Mouse (Mus musculus) adrenal gland, postnatal 4 days (tissue): ENCODE results near the gene Atf6b. TPM values are rescaled to one million over a fixed set of nuclear protein-coding genes. Genes with fewer than 3 reads are reported as not detected.

Experiments used
- DNase-seq, 2 experiments: peaks; one replicate each; pipeline ENCODE4 v3.0.0; 2021 to 2022; ENCODE audit warnings: low spot score in 2 of 2, mixed read lengths in 2 of 2
- total RNA-seq, 2 experiments: library from RNA; stranded (reverse); gene quantifications; 2 replicates each; pipeline ENCODE4 v1.2.3; 2021

Gene Atf6b
- total RNA-seq, 2 experiments from 2014 or later = 48.1 to 52.3 TPM

DNA sequence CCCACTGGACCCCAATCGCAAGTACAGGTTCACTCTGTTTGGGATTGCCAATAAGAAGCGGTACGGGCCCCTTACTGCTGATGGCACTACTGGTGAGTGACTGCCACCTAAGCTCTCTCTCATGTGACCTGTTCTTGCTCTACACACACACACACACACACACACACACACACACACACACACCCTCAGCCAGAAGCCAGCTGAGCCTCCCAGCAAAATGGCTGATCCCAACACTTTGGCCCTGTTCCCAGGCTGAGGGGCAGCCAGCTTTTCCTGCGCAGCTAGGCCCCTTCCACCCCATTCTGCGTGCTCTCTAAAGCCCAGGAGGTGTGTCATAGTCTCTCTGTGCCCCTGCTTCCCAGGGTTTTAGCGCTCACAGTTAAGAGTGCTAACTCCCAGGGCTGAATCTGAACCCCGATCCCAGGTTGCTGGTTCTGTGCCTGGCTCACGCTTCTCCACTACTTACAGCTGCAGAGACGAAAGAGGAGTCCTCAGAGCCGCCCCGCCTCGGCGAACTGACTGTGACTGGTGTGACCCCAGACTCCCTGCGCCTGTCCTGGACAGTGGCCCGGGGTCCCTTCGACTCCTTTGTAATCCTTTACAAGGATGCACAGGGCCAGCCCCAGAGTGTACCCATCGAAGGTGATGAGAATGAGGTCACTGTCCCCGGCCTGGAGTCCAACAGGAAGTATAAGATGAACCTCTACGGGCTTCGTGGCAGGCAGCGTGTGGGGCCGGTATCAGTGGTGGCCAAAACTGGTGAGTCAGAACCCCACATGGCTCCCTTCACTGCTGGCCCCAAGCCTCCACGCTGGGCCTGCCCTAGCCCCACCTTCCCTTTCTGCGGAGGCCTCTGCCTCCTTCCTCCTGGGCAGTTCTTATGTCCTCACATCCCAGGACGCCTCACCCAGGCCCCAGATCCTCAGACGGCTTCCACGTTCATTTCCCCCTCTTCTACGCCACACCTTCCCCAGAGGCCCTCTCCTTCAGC lies 38.5 kb downstream of the Atf6b start:
- no peak for DNase-seq

DNA sequence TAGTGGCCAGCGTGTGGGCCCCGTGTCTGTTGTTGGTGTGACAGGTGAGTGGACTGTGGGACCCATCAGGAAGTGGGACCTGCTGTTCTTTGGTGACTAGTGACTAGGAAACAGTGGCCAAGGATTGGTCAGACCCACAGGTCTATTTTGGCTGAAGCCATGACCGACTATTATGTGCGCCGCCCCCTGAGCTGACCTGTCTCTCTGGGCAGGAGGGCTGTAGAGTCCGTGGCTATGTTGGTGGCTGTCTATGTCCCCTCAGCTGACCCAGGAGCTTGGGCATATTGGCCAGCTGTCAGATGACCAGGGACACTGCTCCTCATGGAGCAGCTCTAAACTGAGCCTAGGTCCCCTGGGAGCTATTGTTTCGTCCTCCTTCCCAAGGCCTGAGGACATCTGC lies 41.9 kb downstream of the Atf6b start:
- DNase-seq = no peak

DNA sequence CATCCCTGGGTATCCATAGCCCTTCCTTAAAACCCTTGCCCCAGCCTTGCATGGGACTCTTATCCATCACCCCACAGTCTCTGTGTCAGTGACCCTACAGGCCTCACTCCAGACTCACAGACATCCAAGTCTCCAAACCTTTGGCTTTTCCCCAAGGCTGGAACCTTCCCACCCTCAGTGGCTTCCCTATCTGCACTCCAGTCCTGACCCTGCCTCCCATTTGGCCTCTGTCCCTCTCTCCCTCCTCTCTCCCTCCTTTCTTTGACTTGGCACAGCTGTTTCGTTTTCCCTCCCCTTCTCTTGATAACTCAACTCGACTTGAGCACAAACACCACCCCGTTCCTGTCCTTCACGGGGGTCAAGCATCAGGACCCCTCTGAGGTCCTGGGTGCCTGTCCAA lies 43.5 kb downstream of the Atf6b start:
- DNase-seq = no peak

DNA sequence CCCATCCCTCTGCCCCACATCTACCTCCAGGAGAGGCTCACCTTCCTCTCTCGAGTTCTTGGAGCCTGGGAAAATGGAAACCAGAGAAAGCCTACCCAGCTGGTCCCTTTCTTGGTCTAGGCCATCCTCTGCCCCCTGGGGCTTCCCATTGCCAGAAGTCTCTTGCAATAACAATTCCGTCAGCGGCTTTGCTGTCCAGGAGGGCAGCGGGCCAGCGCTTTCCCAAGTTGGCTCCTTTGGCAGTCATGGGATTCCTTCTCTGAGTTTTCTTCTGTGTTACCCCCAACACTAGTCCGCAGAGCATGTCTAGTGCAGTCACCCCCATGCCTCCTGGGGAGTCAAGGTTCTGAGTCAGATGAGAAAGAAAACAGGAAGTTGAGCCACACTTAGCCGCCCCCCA lies 46.0 kb downstream of the Atf6b start:
- DNase-seq = no peak

DNA sequence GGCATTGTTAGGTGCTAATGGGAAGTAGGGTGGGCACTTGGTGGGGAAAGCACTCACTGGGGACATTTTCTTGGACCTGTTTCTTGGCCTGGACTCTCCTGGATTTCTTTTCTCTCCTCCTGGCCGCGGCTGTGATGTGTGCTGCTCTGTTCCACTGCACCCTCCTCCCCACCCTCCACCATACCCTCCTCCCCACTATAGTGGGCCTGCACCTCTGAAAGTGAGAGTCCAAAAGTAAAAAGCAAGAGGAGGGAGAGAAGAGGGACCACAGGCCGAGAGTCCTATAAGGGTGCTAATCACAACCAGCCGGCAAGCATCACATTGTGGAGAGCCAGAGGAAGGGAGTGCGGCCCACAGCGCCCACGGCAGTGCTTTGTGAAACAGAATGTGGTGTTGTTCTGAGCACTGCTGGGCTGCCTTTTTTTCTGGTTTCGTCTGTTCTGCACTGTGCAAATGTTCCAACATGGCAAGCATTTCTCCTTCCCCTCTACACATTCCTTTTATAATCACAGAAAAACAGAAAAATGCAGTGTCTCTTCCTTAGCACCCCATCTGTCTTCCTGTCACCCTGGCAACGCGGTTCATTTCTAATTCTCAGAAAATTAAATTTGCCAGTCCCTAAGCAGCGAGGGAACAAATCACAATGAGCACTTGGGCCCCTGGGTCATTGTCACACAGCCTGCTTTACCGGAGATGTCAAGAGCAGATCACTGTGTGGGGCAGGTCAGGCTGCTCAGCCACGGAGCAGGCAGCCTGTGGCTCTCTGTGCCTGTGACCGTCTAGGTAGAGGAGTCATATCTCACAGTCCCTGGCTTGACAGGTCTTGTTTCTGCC lies 52.8 kb downstream of the Atf6b start:
- DNase-seq = no peak

DNA sequence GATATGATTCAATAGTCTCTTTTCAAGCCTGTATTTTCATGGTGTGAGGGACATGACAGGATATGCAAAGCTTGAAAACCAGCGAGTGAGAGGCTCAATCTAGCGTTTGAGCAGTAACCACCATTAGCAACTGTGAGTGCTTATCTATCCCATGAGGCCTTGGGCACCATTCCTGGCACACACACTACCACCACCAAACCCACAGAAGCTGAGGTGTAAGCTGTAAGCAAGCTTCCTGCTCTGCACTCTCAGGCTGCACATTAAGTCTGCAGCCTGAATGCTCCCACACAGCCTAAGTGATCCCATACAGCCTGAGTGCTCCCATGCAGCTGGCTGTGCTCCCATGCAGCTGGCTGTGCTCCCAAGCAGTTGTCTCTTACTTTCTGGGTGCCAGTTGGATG lies 53.7 kb downstream of the Atf6b start:
- DNase-seq = no peak

Other genes starting within 250 kb of the Atf6b start
- 1 to 10 TPM; 5.8 to 6.3 TPM for gene BC051142, start 248.3 kb upstream of the Atf6b start, total RNA-seq
- not detected for gene Btnl4, start 169.8 kb upstream of the Atf6b start, total RNA-seq
- gene Btnl6, start 129.8 kb upstream of the Atf6b start, total RNA-seq = not detected
- gene Notch4, start 82.9 kb upstream of the Atf6b start, total RNA-seq = 10 to 100 TPM; 36.1 to 37.1 TPM
- 10 to 100 TPM in 1 of 2 experiments, 1 to 10 TPM in 1; 8.1 to 11.9 TPM for gene Gpsm3, start 57.3 kb upstream of the Atf6b start, total RNA-seq
- 10 to 100 TPM; 61.7 to 63.6 TPM for gene Pbx2, start 55.9 kb upstream of the Atf6b start, total RNA-seq
- gene Ager, start 49.3 kb upstream of the Atf6b start, total RNA-seq = 1 to 10 TPM; 9.0 to 9.2 TPM
- gene Rnf5, start 43.5 kb upstream of the Atf6b start, total RNA-seq = 10 to 100 TPM; 66.5 to 74.2 TPM
- 10 to 100 TPM; 73.4 to 77.7 TPM for gene Agpat1, start 42.9 kb upstream of the Atf6b start, total RNA-seq
- 10 to 100 TPM; 10.8 to 14.2 TPM for gene Egfl8, start 31.2 kb upstream of the Atf6b start, total RNA-seq
- gene Ppt2, start 18.6 kb upstream of the Atf6b start, total RNA-seq = 10 to 100 TPM; 52.6 to 62.3 TPM
- gene Prrt1, start 17.6 kb upstream of the Atf6b start, total RNA-seq = 10 to 100 TPM; 10.7 to 11.5 TPM
- gene Fkbpl, start 2.4 kb upstream of the Atf6b start, total RNA-seq = 10 to 100 TPM; 13.2 to 16.3 TPM
- gene Tnxb, start 23.4 kb downstream of the Atf6b start, total RNA-seq = 10 to 100 TPM; 29.4 to 33.0 TPM
- gene C4b, start 96.7 kb downstream of the Atf6b start, total RNA-seq = 100 to 1,000 TPM; 105 to 151 TPM
- gene Cyp21a1, start 157.4 kb downstream of the Atf6b start, total RNA-seq = 1,000 to 10,000 TPM; 3,967 to 4,457 TPM
- 10 to 100 TPM; 49.1 to 49.5 TPM for gene Stk19, start 189.8 kb downstream of the Atf6b start, total RNA-seq
- gene Dxo, start 189.9 kb downstream of the Atf6b start, total RNA-seq = 10 to 100 TPM; 72.5 to 73.2 TPM
- 10 to 100 TPM; 70.9 to 80.2 TPM for gene Skiv2l, start 203.1 kb downstream of the Atf6b start, total RNA-seq
- gene Nelfe, start 203.2 kb downstream of the Atf6b start, total RNA-seq = 10 to 100 TPM; 58.2 to 60.6 TPM
- gene Cfb, start 215.4 kb downstream of the Atf6b start, total RNA-seq = 100 to 1,000 TPM in 1 of 2 experiments, 10 to 100 TPM in 1; 18.7 to 137 TPM
- 10 to 100 TPM; 23.6 to 26.2 TPM for gene Zbtb12, start 232.3 kb downstream of the Atf6b start, total RNA-seq
- gene Gm20547, start 234.9 kb downstream of the Atf6b start, total RNA-seq = not detected